Mouse (Mus musculus): ENCODE measurements around the gene Mrgbp.

DNA sequence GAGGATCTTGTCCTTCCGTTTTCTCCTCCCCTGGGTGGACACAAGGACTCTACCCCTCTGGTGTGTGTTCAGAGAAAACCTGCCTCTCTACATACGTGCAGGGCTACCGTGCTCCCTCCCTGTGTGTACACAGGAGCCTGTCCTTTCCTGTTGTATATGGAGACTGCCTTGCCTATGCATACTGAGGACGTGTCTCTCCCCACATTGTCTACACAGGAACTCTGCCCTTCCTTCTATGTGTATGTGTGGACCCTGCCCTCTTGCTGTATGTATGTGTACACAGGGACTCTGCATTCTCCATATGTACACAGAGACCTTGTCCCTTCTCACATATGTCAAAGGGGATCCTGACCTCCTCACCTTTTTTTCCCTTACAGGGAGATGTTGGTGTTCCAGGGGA lies 29.2 kb downstream of the Mrgbp start:
- no peak for TF ChIP-seq POLR2A (IDR thresholded peaks at IDR 0.05; ENCODE audit: borderline replicate concordance, insufficient read depth, low read length)
- TF ChIP-seq CTCF (IDR thresholded peaks at IDR 0.05; ENCODE audit: borderline replicate concordance, insufficient read depth, low read depth, low read length), result no peak

Data from cerebellum, adult 2 months (tissue).